Mouse (Mus musculus) left cerebral cortex, postnatal 14 days (tissue): ENCODE data around the gene Ddx42. TPM values are rescaled to one million over a fixed set of nuclear protein-coding genes. Genes with fewer than 3 reads are reported as not detected.
"Not testable (repeated sequence)": the region's sequence is repeated elsewhere in the genome, so short reads cannot be mapped to it uniquely, and the experiment has no call there.

Experiments used
- DNase-seq, 2 experiments: peaks; one replicate each; pipeline ENCODE4 v3.0.0; 2021 to 2022; ENCODE audit warnings: low spot score in 2 of 2, mixed read lengths in 1 of 2
- intact Hi-C: fragments of 180-260 bp; cut with DNase I; formaldehyde crosslinking; loops from one replicate; pipeline ENCODE4 v1.15.1; 2025
- total RNA-seq, 2 experiments: library from RNA; stranded (reverse); gene quantifications; 2 replicates each; pipeline ENCODE4 v1.2.3; 2021

Ddx42 gene
- total RNA-seq, 2 experiments from 2014 or later = 69.0 to 69.4 TPM

- intact Hi-C loops = no loop called here
- no peak for DNase-seq
Measured at GRCm38 (mm10) chr11:106198277-106198676, 18.4 kb upstream of the Ddx42 start.

GRCm38 (mm10) chr11:106199997-106200396, 16.7 kb upstream of the Ddx42 start:
- intact Hi-C loops, DNase-seq: not testable (repeated sequence)

GRCm38 (mm10) chr11:106200756-106201155, 16.0 kb upstream of the Ddx42 start:
- no peak for DNase-seq
- intact Hi-C loops = no loop called here

GRCm38 (mm10) chr11:106201337-106202122, 15.2 kb upstream of the Ddx42 start:
- intact Hi-C loops = no loop called here
- DNase-seq = no peak

GRCm38 (mm10) chr11:106202123-106202465, 14.6 kb upstream of the Ddx42 start, which contains the start of gene Strada:
Gene Strada (minus strand): TSS chr11:106202168.
- intact Hi-C loops = no loop called here
- DNase-seq = no peak

DNA sequence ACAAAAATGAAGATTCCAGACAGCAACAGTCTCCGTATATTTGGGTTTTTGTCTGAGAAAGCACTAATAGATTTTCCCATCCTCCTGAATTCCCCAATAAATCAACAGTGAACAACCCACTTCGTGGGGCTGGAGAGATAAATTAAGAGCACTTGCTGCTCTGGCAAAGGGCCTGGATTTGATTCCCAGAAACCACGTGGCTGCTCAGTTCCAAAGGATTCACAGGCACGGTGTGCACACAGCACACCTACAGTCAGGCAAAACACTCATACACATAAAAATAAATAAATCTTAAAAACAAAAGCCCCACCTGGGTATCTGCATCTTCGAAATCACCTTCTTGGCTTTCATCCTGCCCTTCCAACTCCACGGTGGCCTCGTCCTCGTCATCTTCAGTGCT, 4.0 kb upstream of the Ddx42 start:
- intact Hi-C loops = no loop called here
- DNase-seq = no peak

DNA sequence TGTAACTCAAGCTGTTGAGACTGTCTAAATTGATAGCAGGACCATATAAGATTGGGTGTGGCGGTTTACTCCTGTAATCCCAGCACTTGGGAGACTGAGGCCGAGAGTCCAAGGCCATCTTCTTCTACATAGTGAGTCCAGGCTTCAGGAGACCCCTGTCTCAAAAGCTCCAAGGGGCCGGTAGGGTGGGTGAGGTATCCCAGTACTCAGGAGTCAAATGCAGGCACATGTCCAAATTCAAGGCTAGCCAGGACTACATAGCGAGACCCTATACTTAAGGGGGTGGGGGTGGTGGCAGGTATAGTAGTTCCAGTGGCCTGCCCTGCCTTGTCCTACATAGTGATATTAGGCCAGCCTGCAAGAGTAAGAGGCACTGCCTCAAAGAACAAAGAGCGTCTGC, 1.9 kb upstream of the Ddx42 start:
- DNase-seq = no peak
- intact Hi-C loops = loop anchor here (5.0 kb wide), 1 partner anchor 42 kb away; the partner anchor contains the start of genes Ftsj3 and Psmc5

DNA sequence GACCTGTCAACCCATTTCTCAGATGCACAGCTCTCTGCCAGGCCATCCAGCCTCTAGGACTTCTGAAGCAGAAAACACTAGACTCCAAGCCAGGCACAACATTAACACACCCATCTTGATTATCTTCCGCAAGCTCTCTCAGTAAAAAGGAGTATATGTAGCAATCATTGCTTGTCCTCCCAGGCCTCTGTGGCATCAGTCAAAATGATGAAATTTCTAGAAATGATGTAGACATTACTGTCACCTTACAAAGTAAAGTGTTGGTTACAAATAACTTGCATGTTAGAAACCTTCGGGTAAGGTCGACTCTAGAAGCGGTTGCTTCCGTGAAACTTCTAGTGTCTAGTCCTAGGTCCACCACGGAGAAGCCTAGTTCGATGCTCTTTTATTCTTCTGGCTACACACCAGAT, 1.3 kb upstream of the Ddx42 start:
- no peak for DNase-seq
- intact Hi-C loops = loop anchor here (5.0 kb wide), 1 partner anchor 42 kb away; the partner anchor contains the start of genes Ftsj3 and Psmc5

- peak; percentile 98 to 99 for DNase-seq
- intact Hi-C loops = loop anchor here (5.0 kb wide), 1 partner anchor 41 kb away; the partner anchor contains the start of genes Ftsj3 and Psmc5
Measured at GRCm38 (mm10) chr11:106215927-106216729, 598 bp upstream of the Ddx42 start, which contains the start of gene Ccdc47. Gene Ccdc47 (minus strand): TSS chr11:106216344.

DNA sequence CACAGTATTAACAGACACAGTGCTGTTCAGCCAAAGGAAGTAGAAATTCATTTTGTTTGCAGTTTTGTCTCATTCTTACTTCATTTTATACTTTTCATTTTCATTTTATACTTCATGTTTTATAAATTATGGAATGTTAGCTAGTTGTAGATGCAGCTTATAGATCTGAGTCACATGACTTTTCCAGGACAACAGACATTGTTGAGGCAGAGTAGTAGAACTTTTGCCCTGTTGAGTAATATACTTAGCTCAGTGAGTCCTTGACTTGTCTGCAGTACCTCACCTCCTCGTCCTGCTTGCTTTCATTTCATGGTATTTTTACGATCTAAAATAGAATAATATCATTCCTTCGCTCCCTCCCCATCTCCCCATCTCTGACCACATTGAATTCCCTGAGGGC, 3.9 kb downstream of the Ddx42 start:
- intact Hi-C loops = no loop called here
- DNase-seq = no peak

GRCm38 (mm10) chr11:106233978-106234377, 17.3 kb downstream of the Ddx42 start:
- intact Hi-C loops = not testable (repeated sequence)

GRCm38 (mm10) chr11:106246834-106247233, 30.1 kb downstream of the Ddx42 start:
- no peak for DNase-seq
- intact Hi-C loops = no loop called here

More at GRCm38 (mm10) chr11:106233978-106234377, 17.3 kb downstream of the Ddx42 start:
- DNase-seq = not testable (repeated sequence)

DNA sequence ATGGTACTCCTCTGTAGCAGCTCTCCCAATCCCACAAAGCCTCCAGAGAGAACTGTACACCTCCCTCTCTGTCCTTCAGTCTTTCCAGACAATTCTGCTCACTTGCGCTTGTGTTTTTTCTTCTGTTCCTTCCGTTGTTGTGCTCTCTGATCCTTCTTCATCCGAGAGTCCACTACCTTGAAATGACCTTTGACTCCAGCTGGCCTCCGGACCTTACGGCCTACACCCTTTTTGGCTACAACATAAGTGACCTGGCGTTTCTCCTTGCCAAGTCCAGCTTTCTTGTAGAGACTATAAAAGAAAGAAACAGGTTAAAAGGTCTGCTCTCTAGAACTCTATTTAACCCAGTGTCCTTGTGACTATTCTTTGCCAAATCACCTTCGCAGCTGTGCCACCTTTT, 32.6 kb downstream of the Ddx42 start:
- no peak for DNase-seq
- intact Hi-C loops = no loop called here

DNA sequence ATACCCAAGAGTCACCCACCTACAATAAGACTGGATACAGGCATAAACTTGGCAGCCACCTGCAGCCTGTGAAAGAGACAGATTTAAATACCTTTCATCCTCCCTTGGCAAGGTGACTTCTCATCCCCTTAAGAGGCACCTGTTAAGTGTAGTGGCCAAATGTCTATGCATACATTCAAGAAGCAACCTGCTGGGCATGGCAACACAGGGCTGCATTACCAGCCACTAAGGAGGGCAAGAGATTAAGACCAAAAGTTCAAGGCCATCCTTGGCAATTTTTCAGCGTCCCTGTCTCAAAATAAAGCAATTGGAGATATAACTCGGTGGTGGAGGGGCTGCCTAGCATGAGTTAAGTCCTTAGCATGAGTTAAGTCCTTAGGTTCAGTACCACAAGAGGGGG, 38.0 kb downstream of the Ddx42 start:
- intact Hi-C loops = loop anchor here (5.0 to 10.0 kb wide), 2 partner anchors 37 to 530 kb away; partner anchors contain the start of genes Ccdc47, Cep95, Ddx42 and Ddx5
- no peak for DNase-seq

- intact Hi-C loops = loop anchor here (5.0 to 10.0 kb wide), 2 partner anchors 38 to 530 kb away; partner anchors contain the start of genes Ccdc47, Cep95, Ddx42 and Ddx5
- DNase-seq = no peak
Measured at GRCm38 (mm10) chr11:106255174-106255573, 38.4 kb downstream of the Ddx42 start.

DNA sequence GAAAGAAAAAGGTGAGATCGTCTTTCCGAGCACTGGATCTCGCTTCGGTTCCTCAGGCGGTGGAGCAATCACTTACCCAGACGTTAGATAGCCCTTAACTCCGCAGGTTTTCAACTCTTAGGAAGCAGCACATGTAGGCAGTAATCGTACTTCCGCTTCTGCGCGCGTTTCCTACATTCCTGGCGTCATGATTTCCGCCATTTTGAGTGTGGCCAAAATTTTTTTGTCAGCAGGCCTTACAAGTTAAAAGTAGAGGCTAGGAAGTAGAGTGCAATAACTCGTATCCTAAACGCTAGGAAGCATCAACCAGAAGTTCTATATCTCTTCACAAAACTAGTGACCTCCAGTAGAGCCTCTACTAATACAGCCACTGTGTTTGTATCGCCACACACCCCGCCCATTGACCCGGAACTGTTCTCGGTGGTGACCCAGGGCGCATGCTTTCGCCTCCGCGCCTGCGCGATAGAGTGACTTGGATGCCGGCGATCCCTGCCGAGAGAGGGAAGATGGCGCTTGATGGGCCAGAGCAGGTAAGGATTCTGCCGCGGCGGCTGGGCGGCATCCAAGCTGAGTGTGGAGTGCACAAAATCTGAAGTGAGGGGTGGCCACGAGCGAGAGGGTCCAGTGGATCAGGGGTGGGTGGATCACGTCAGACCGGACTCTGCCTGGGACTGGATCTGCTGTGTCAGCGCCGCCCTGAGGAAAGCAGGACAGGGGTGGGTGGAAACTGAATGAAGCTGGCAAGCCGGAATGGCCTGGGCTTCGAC, 39.1 kb downstream of the Ddx42 start, which contains the start of the genes Ftsj3 and Psmc5:
Gene Ftsj3, minus strand, starts transcription at position 395 of the 767 bp plus-strand sequence.
Gene Psmc5, plus strand, starts transcription at position 470 of the 767 bp plus-strand sequence.
- intact Hi-C loops = loop anchor here (2.0 to 10.0 kb wide), 3 partner anchors 39 to 529 kb away; partner anchors contain the start of genes Ccdc47, Cep95, Ddx42 and Ddx5
- peak; percentile 98 for DNase-seq

DNA sequence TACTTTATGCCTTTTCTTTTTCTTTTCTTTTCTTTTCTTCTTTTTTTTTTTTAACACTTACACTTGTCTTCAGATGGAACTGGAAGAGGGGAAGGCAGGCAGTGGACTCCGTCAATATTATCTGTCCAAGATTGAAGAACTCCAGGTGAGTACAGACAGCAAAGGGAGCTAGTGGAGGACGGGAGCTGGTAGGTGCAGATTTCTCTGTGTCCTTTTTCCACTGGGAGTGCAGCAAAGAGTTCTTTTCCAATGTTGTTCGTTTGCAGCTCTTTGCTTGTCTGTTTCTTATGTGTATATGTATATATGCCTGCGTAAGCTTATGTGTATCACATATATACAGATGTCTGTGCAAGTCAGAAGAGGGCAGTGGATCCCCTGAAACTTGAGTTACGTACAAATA, 40.0 kb downstream of the Ddx42 start:
- DNase-seq = no peak
- intact Hi-C loops = loop anchor here (2.0 to 10.0 kb wide), 3 partner anchors 39 to 528 kb away; partner anchors contain the start of genes Ccdc47, Cep95, Ddx42 and Ddx5

- no peak for DNase-seq
- intact Hi-C loops = no loop called here
Measured at GRCm38 (mm10) chr11:106260826-106261450, 44.2 kb downstream of the Ddx42 start.
